Mouse (Mus musculus) regulatory T cell (primary cell): ENCODE results near the gene Ebf1.

Source experiments
- in situ Hi-C: fragments of 300-600 bp; cut with MboI, MseI; formaldehyde crosslinking; loops from one replicate; pipeline ENCODE4 v1.15.1; 2025; ENCODE audit warnings: high pct_unique_total_duplicates

Ebf1 gene

GRCm38 (mm10) chr11:44701221-44701810 is 84.2 kb downstream of the Ebf1 start:
- in situ Hi-C loops: no loop called here

DNA sequence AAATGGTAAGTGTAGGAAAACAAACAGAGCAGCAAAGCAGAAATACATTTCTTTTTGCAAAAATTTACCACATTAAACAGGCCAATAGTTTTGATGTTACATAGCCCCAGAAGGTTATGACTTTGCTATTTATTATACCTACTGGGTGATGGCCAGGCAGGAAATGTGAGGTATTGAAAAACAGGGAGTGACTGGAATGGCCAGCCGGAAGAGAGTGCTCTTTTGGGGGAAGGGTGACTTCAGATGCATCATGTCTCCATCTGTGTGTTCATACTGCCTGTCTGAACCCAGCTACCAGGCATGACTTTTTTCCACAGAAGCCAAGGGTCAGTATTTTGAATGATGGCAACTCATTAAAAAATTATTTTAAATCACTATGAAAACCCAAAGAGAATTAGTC is 84.7 kb downstream of the Ebf1 start:
- in situ Hi-C loops: no loop called here

- in situ Hi-C loops: no loop called here
These were observed 85.8 kb downstream of the Ebf1 start for GRCm38 (mm10) chr11:44702716-44703486.

DNA sequence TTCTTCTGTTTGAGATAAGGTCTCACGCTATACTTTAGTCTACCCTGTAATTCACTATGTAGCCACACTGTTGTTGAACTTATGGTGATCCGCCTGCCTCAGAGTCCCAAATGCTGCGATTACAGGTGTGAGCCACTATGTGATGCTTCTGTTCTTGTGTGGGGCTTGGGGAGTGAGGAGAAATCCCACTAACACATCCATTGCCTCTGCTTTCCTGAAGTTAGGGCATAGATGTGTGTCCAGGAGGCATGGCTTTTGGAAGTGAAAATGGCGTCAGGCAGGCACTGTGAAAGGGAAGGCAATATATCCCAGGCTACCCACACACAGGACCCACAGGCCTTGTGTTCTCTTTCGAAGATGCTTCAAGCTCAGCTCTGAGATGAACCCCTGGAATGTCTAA is 86.8 kb downstream of the Ebf1 start:
- in situ Hi-C loops: no loop called here

- in situ Hi-C loops: no loop called here
These were observed 88.7 kb downstream of the Ebf1 start for GRCm38 (mm10) chr11:44705811-44706210.

DNA sequence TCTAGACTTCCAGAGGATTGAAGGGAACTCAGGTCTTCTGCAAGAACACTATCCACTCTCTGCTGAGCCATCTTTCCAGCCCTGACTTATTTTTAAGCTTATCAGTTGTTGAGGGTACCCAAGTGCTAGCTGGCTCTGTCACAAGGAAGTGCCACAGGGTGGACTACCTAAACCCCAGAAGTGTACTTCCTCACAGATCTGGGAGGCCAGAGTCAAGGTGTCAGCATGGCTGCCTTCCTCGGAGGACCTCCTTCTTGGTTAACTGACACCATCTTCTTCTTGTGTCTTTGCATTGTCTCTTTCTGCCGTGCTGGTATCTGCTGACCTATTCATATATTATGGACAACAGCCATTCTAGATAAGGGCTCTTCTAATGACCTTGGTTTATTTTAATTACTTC is 89.3 kb downstream of the Ebf1 start:
- in situ Hi-C loops: no loop called here

GRCm38 (mm10) chr11:44707381-44708289 is 90.5 kb downstream of the Ebf1 start:
- in situ Hi-C loops: no loop called here

GRCm38 (mm10) chr11:44708290-44708685 is 91.2 kb downstream of the Ebf1 start:
- in situ Hi-C loops: no loop called here

DNA sequence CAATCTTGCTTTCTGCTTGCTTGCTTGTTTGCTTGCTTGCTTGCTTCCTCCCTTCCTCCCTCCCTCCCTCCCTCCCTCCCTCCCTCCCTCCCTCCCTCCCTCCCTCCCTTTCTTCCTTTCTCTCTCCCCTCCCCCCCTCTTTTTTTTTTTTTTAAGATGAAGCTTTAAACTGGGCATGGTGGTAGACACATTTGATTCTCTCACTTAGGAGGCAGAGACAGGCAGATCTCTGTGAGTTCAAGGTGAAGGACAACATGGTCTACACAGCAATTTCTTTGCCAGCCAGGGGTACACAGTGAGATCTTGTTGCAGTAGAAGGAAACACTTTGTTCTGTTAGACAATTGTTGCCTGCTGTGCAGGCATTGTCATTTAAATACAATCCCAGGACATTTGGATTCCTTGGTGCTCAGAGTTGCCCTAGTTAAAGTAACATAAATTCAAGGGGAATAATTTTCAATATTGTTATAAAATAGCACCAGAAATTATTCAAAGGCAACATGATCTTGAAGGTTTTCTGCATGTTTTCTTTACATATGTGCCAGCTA is 92.0 kb downstream of the Ebf1 start:
- in situ Hi-C loops: no loop called here

DNA sequence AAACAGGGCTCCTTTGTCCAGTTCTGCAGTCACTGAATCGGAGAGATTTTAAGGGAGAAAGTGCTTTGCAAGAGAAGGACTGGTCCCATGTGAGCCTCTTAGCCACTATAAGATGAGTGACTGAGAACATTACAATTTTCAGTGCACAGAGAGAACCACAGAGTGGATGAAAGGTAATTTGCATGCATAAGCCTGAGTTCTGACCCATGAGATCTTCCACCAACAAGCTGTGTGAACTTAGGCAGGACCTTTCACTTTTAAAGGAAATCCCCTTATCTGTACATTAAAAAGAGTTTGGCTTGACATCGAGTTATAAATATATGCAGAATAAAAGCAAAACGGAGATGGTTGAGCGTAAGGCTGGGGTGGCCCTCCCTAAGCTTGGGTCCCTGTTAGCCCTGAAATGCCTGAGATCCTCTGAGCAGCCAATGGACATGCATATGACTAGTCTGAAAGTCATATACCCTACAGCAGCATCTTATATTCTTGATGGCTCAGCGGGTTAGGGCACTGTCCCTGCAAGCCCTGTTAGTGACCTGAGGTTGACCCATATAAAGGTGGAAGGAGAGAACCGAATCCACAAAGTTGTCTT is 92.8 kb downstream of the Ebf1 start:
- in situ Hi-C loops: no loop called here

DNA sequence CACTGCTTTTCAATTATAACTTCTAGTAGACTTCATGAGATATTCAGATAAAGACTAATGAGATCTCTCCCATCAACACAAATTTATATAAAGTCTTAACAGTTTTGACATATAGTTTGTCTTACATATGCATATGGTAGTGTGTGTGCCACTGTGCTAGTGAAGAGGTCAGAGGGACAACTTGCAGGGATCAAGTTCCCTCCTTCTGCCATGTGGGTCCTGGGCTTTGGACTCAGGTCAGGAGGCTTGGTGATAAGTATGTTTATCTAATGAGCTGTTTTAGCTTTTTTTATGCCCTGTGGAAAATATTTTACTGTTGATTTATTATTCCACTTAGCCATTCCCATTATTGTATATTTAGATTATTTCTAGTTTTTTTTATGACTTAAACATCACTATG is 93.7 kb downstream of the Ebf1 start:
- in situ Hi-C loops: no loop called here

GRCm38 (mm10) chr11:44714188-44714587 is 97.1 kb downstream of the Ebf1 start:
- in situ Hi-C loops: no loop called here

DNA sequence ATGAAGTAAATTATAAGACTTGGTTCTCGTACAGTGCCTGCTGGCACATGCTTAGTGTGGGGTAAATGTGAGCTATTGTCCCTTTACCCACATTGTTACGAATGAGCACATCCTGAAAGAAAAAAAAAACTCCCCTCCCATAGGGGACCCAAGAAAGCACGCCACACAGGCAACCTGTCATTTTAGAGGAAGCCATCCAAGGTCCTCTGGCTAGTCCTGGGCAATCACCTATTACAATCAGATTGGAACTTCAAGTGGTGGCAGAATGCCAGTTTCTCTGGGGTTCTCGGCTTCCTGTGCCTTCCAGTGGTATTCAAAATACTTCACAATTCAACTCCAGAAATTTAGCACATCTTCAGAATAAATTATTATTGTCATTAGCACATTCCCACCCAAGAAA is 98.7 kb downstream of the Ebf1 start:
- in situ Hi-C loops: no loop called here

DNA sequence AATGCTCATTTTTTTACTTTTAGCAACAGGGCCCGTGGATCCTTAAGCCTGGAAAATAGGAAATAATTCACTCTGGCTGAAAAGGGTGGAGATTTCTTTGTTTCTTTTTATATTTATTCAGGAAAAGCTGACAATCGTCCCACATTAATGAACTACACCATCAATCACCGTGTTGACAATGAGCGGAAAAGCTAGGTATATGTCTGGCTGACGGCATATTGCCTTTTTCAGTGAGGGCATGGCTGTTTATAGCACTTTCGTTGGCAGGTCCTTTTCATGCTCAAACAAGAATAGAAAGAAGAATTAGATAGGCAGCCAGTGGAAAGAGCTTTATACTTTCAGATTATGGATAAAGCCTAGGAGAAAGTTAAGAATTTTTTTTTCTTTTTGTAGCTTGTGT is 99.8 kb downstream of the Ebf1 start:
- in situ Hi-C loops: no loop called here

GRCm38 (mm10) chr11:44717636-44718035 is 100.5 kb downstream of the Ebf1 start:
- in situ Hi-C loops: no loop called here

DNA sequence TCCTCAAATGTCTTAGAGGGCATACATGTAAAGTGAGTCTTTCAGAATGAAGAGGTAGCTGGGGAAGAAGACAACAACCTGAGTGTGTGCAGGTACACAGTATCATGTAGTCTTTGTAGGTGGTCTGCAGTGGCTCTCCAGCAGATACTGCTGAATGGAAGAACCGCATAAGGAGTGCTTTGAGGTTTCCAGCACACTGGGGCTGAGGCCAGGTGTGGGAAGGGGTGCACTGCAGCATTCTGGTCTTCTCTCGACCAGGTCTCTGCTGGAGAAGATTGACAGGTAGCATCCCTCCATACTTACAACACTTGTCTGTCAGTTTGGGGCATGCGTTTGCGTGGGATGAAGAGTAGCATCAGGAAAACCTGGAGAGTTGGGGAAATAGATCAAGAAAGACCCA is 104.9 kb downstream of the Ebf1 start:
- in situ Hi-C loops: no loop called here

DNA sequence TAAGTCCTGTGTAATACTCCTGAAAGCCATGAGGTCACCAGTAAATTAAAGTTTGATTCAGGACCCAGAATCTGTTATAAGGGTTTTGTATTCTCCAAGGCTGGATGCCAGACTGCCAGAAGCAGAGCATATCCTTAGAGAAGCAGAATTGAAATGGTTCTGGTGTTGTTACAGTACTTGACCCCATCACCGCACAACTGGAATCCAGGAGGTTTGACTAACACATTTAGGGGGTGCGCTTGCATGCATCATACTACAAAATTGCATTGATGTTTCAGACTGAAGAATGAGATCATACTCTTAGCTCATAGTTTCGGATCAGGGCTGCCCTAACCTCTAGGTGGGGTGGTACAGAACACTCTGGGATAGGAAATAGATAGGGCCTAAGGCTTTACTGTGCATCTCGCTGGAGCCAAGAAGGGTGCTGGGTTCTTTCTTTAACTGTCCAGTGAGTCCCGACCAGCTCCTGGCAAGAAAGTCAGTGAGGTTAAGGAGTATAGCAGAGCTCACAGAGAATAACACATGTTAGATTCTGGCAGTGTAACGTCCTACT is 106.9 kb downstream of the Ebf1 start:
- in situ Hi-C loops: no loop called here

DNA sequence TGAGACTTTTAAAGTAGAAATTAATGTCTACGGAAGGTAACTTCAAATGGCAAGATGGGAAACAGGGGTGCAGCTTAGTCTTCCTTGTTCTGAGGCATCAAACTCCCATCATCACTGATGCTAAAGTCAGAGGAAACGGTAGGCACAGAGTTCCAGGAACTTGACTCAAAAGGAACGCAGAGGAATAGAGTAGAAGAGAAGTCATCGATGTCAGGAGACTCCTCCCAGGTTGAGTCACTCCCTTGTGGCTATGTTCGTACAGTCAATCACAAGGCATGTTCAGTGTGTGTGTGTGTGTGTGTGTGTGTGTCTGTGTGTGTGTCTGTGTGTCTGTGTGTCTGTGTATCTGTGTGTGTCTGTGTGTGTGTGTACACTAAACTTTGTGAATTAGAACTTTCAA is 108.6 kb downstream of the Ebf1 start:
- in situ Hi-C loops: no loop called here

DNA sequence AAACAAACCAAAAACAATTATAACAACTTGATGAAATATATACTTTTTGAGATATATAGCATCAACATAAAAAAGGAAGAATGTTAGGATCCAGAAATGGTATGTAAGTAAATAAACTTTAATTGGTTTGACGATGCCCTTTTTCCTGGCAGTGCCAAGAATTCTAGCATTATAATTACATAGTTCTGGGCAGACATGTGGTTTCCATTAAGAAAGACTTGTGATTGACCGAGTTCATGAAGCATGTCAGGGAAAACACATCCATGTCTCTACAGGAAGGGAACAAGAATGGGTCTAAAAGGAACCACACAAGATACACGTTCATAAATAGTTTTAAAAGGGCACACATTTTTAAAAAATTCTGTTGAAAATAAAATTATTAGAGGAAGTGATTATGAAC is 110.3 kb downstream of the Ebf1 start:
- in situ Hi-C loops: no loop called here

DNA sequence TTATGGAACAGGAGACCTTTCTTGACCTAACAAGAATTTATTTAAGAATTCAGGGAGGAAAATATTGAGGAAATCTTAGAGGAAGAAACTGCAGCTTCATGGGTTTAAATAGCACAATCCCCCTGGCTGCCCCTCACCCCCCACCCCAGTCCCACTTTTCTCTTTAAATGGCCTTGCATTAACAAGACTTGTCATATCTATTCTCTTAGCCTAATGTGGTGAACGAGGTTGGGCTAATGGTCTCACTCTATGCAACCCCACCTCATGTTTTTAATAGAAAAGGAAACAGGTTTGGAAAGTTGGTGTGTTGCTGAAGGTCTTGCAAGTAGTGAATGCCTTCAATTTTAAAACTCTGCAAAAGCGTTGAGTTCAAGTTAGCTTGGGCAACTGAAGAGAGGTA is 110.7 kb downstream of the Ebf1 start:
- in situ Hi-C loops: no loop called here

DNA sequence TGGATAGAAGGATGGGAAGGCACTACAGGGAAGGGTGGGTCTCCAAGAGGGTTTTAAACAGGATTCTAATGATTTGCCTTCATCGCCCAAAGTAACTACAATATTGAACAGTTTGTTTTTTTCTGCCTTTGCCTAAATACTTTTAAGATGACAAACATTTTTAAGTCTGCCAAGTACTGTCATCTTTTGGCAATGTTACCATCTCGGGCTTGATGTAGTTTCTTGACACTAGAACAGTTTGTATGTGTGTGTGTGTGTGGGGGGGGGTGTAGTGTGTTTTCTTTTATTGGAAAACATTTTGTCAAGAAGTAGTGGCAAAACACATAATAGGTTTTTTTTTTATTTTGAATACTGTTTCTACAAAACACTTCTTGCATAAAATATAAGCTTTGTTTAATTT is 111.2 kb downstream of the Ebf1 start:
- in situ Hi-C loops: no loop called here

DNA sequence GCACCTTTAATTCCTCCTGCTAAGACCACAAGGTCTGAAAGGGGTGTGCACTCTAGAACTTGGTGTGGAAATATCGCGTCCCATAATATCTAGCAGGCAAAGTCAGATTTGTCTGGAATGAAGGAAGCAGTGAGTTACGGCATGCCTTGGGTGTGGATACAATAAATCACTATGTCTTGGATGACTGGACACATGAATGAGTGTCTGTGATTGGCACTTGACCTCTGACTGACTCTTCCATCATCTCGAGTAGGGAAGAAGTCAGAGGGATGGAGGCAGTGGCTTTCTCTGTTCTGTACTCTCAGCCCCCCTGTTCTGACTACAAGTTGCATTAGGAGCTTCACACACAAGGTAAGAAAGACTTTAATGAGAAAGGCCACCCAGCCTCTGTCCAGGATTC is 112.8 kb downstream of the Ebf1 start:
- in situ Hi-C loops: no loop called here
